Mouse (Mus musculus) left cerebral cortex, adult 2 months (tissue): ENCODE results near the gene Abtb2. TPM values are rescaled to one million over a fixed set of nuclear protein-coding genes. Genes with fewer than 3 reads are reported as not detected.
"Not testable (repeated sequence)": the region's sequence is repeated elsewhere in the genome, so short reads cannot be mapped to it uniquely, and the experiment has no call there.

ENCODE experiments used
- DNase-seq, 2 experiments: peaks; one replicate each; pipeline ENCODE4 v3.0.0; 2021 to 2022; ENCODE audit warnings: low spot score in 2 of 2, mixed read lengths in 1 of 2; ENCODE audit errors: extremely low spot score in 1 of 2
- H3K27ac ChIP-seq: fragments of 200-600 bp; 2 replicates; pipeline ENCODE4 v1.8.1; 2022
- H3K4me3 ChIP-seq: fragments of 200-600 bp; 2 replicates; pipeline ENCODE4 v1.8.1; 2022
- CTCF ChIP-seq: fragments of 200-600 bp; IDR thresholded peaks from 2 replicates; pipeline ENCODE4 v1.8.1; 2022; ENCODE audit warnings: antibody characterized with exemption, mild to moderate bottlenecking, moderate library complexity
- intact Hi-C: fragments of 180-260 bp; cut with DNase I; formaldehyde crosslinking; loops from one replicate; pipeline ENCODE4 v1.15.1; 2025
- long read RNA-seq, 2 experiments: library from polyadenylated mRNA; stranded (forward); transcript quantifications; one replicate each; pipeline ENCODE4 v2.0.0; 2021; ENCODE audit warnings: borderline mapping rate in 2 of 2
- total RNA-seq, 2 experiments: library from RNA; stranded (reverse); gene quantifications; 2 replicates each; pipeline ENCODE4 v1.2.3; 2021

The Abtb2 gene
- total RNA-seq, result 1 to 10 TPM; 8.1 to 9.7 TPM
- long read RNA-seq, experiment 1, full-length matches to known transcripts, result 15 of 20 reads
- long read RNA-seq, experiment 1, partial matches to known transcripts, result 0 of 20 reads
- long read RNA-seq, experiment 1, other reads (novel, unspliced or antisense), result 5 of 20 reads
- long read RNA-seq, experiment 2, full-length matches to known transcripts, result 20 of 27 reads
- long read RNA-seq, experiment 2, partial matches to known transcripts, result 2 of 27 reads
- long read RNA-seq, experiment 2, other reads (novel, unspliced or antisense), result 5 of 27 reads

DNA sequence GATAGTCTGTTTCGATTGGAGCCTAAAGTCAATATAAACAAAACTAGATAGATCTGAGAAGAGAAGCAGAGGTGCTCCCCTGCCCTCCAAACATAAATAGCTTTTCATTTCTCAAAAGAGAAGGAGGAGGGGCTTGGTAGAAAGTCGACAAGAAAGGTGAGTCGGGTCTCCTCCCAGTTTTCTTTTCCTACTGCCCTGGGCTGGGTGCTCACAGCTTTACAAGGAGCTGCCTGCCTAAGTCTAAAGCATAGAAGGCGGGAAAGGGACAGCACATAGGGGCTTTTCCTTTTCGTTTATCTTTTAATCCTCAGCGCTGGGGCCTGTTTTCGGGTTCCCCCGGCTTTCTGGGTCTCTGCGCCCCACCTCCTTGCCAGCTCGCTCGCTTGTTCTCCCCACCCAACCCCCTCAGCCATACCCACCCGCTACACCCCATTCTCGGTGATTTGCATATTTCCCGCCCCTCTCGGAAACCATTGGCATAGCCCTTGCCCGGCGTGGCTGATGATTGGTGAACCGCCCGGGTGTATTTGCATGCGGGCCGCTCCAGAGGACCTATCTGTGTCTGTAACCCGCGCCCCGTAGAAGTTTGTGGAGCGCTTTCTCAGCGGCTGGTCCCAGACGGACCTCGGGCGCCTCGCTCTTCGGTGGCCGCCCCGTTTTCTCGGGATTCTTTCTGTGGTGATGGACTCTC is at the start of gene Abtb2:
Abtb2 (plus strand) TSS at position 579 of the 691 bp plus-strand sequence.
- H3K4me3 ChIP-seq, result peak within 1 kb of the TSS; percentile 65
- intact Hi-C loops, result loop anchor here (1.0 to 10.0 kb wide), 5 partner anchors 23 to 439 kb away; no protein-coding TSS in a partner anchor
- TF ChIP-seq CTCF, result no peak; the same call in 1 of the 2 replicates
- DNase-seq, result peak; percentile 83 to 87
- peak within 1 kb of the TSS; percentile 41 for H3K27ac ChIP-seq

- no peak for DNase-seq
- Histone ChIP-seq H3K4me3 (no peak overlapping the region), H3K27ac (no peak overlapping the region)
- no peak for TF ChIP-seq CTCF
- intact Hi-C loops, result no loop called here
Measured at GRCm38 (mm10) chr2:103516472-103516871, 49.6 kb upstream of the Abtb2 start.

GRCm38 (mm10) chr2:103525596-103525995 is 40.5 kb upstream of the Abtb2 start:
- no peak for TF ChIP-seq CTCF
- no peak overlapping the region for H3K4me3 ChIP-seq
- no peak overlapping the region for H3K27ac ChIP-seq
- intact Hi-C loops, result no loop called here
- no peak for DNase-seq

- intact Hi-C loops, result loop anchor here (1.0 kb wide), 1 partner anchor 91 kb away; no protein-coding TSS in a partner anchor
- DNase-seq, result peak; percentile 47 to 61
- no peak overlapping the region for H3K27ac ChIP-seq
Measured at GRCm38 (mm10) chr2:103547132-103547531, 19.0 kb upstream of the Abtb2 start.

GRCm38 (mm10) chr2:103550301-103550700 is 15.8 kb upstream of the Abtb2 start:
- DNase-seq, intact Hi-C loops, H3K27ac ChIP-seq, H3K4me3 ChIP-seq: not testable (repeated sequence)

More at GRCm38 (mm10) chr2:103547132-103547531, 19.0 kb upstream of the Abtb2 start:
- H3K4me3 ChIP-seq, result no peak overlapping the region
- TF ChIP-seq CTCF, result peak; percentile 97

GRCm38 (mm10) chr2:103554041-103554440 is 12.1 kb upstream of the Abtb2 start:
- Histone ChIP-seq H3K4me3 (no peak overlapping the region), H3K27ac (no peak overlapping the region)
- TF ChIP-seq CTCF, result no peak
- no peak for DNase-seq
- intact Hi-C loops, result no loop called here

DNA sequence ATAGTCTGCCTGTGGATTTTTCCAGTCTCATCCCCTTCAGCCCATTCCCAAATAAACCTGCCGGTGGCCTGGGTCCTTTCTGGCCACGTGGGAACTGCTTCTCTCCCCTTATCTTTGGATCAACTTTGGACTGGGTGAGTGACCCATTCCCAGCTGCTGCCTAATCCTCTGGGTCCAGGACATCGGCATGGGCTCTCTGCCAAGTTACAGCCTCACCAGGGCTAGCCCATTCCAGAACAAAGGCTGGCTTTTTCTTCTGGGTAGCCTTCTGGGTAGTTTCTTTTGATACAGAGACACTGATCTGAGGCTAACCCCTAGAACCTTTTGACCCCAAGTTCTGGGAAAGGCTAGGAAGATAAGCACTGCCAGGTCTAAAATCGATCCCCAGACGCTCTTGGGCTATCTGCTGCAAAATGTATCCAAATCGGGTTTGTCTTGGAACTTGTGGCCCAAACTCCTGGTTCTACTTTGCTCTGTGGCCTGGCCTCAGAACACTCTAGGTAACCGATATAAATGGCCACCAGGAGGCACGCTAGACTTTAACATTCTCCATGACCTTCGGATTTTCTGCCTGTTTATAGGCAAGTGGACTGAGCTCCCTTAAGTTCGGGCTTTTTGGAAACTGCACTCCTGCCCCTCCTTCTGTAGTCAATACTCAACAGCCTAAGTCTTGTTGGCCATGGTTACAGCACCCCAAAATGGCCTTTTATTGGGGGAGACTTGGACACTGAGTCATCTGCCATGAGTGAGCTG is 9.8 kb upstream of the Abtb2 start:
- no peak for DNase-seq
- intact Hi-C loops, result no loop called here
- Histone ChIP-seq H3K27ac (no peak overlapping the region), H3K4me3 (no peak overlapping the region)
- TF ChIP-seq CTCF, result peak; percentile 24

DNA sequence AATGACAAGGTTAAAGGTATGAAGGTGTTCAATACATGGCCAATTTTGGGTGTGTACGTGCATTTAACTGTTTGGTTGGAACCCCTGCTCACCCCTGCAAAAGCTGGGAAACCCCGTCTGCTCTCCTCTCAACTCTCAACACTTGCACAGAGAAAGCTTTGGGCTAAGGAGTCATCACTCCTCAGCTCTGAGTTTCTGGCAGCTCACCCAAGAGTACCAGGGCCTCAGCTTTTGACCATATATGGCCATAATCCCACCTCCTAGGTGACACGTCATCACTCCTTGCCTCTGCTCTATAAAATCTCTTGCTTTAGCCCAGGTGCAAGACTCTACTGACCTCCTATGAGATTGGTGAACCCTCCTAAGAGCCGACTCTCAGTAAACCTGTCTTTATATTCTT is 5.2 kb upstream of the Abtb2 start:
- intact Hi-C loops, result loop anchor here (5.0 to 10.0 kb wide), 2 partner anchors 286 to 444 kb away; no protein-coding TSS in a partner anchor
- no peak overlapping the region for H3K27ac ChIP-seq
- no peak overlapping the region for H3K4me3 ChIP-seq
- TF ChIP-seq CTCF, result no peak
- no peak for DNase-seq

DNA sequence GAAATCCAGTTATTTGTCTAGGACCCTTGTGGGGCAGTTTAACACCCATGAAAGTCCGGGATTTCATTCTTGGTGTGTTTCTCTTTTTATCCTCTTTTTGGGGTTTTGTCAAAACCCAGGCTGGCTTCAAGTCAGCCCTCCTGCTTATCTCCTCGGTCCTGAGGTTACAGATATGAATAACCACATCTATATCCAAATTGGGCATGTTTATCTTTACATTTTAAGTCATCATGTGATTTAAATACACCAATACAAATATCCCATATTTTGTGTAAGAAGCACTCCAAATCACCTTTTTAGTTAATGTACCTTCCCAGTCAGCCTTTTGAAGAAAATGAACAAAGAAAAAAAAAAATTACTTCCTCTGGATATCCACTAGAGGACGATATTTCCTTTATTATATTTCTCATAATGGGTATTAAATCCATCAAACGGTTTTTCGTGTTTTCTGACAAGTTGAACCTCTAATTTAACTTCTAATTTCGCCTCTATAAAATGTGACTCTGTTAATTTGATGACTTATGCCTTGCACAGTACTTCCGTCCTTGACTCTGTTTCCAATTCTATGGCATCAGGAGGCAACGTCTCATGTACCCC is 1.6 kb upstream of the Abtb2 start:
- H3K27ac ChIP-seq, result no peak overlapping the region
- peak overlapping the region; percentile 65 for H3K4me3 ChIP-seq
- intact Hi-C loops, result loop anchor here (1.0 to 10.0 kb wide), 5 partner anchors 48 to 440 kb away; no protein-coding TSS in a partner anchor
- DNase-seq, result no peak
- TF ChIP-seq CTCF, result no peak; the same call in none of the 2 replicates

DNA sequence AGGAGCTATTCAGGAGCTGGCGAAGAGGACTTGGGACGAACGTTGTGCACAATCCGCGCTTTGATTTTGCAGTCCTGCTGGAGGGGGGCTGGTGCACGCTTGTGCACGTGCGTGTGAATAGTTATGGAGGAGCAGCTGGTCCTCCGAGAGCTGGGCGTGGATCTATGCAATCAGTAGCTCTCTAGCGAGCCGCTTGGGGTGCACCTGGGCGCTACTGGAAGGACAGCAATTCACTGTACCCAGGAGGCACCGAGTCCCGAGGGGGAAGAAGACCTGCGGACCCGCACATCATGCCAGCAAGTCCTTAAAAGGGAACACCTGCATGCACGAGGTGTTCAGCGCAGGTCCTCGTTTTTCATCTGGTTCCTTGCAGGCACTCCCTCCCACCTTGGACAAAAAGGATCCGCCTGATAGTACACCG is 929 bp upstream of the Abtb2 start:
- H3K27ac ChIP-seq, result no peak overlapping the region
- intact Hi-C loops, result loop anchor here (1.0 to 10.0 kb wide), 4 partner anchors 47 to 440 kb away; no protein-coding TSS in a partner anchor
- DNase-seq, result peak; percentile 18 to 44
- H3K4me3 ChIP-seq, result peak overlapping the region; percentile 65
- no peak; the same call in 1 of the 2 replicates for TF ChIP-seq CTCF

DNA sequence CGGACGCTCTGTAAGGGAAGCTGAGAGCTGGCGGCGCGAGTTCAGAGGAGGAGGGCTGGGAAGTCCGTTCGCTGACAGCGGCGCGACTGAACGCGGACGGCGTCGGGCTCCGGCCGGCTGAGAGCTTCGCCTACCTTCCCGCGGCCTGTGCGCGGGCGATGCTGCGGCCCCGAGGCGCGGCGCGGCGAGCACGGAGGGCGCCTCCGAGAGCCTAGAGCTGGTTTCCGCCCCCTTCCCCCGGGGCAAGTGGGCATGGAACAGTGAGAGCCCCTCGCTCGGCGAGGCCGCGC is 258 bp downstream of the Abtb2 start:
- Histone ChIP-seq H3K4me3 (peak overlapping the region; percentile 65), H3K27ac (peak overlapping the region; percentile 41)
- no peak for TF ChIP-seq CTCF
- no peak for DNase-seq
- intact Hi-C loops, result loop anchor here (2.0 to 10.0 kb wide), 4 partner anchors 22 to 438 kb away; no protein-coding TSS in a partner anchor
